Mouse (Mus musculus): ENCODE data around the gene Ppfia1. TPM values are rescaled to one million over a fixed set of nuclear protein-coding genes. Genes with fewer than 3 reads are reported as not detected.

The Ppfia1 gene
- polyA plus RNA-seq (2014; fragmentation: Nextera tagmentation; extraction: Ambion mirVana), result 38.1 and 38.5 TPM in 2 replicates

DNA sequence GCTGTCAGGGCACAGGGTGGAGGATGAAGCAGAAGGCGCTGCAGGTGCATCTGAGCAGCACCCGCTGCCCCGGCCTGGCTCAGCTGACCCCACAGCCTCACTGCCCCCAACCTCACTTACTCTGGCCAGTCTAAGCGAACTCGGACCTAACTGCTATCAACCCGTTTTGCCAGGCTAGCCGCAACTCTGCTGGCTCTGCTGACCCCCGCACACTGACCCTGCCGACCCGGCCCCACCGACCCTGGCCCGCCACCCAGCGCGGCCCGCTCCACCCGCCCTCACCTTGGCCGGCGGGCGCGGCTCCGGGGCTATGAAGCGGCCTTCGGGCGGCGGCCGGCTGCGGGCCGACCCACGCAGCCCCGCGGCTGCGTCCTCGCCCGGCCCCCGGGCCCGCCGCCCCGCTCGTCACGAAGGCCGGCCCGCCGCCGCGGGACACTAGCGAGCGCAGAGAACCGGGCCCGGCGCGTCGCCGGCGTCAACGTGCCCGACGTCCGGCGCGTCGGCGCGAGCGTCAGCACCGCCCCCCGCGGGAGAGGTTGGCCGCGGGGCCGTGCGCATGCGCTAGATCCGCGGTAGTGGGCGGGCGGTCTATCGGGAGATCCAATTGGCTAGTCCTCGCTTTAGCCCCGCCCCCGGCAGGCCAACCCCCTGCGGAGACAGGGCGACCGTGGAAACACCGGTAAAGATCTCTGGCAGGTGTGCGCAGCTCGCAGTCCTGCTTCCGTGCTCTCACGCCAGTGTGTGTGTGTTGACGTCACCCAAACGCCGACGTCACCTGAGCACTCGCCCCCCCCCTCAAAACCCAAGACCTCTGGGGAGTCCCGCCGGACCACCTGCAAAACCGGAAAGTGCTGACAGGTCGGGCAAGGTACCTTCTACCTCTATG, at the start of gene Ppfia1:
Ppfia1 (minus strand) TSS at position 493 of the 886 bp plus-strand sequence.
- H3K4me1 ChIP-seq (replicated peaks; ENCODE audit: control insufficient read depth, insufficient read depth, low read length), result peaks cover 7% of the 10 kb centered on the region; the same call in 1 of the 2 replicates
- H3K9ac ChIP-seq (ENCODE audit: low read depth, low read length), result peak within 1 kb of the TSS; percentile 91
- peak within 1 kb of the TSS; percentile 85 for H3K4me3 ChIP-seq (ENCODE audit: low read depth, low read length)
- ATAC-seq (ENCODE audit: low FRiP score) (peak; percentile 92), DNase-seq (ENCODE audit: low spot score) (peak; percentile 99)
- WGBS, result under 1% methylated on average over 78 of the region's 97 CpGs
- H3K27me3 ChIP-seq (ENCODE audit: control insufficient read depth, insufficient read depth, low read length), result no peaks in the 10 kb centered on the region; the same call in 1 of the 2 replicates
- H3K27ac ChIP-seq (ENCODE audit: low read depth, low read length), result peak within 1 kb of the TSS; percentile 30; the same call in 1 of the 2 replicates
- no peaks in the 10 kb centered on the region for H3K9me3 ChIP-seq (ENCODE audit: control insufficient read depth, low read length)
- H3K4me2 ChIP-seq (replicated peaks; ENCODE audit: low read depth, low read length), result peak within 1 kb of the TSS; percentile 78
- no peaks in the 10 kb centered on the region for H3K36me3 ChIP-seq (ENCODE audit: control insufficient read depth, insufficient read depth, low read length)

GRCm38 (mm10) chr7:144600333-144600900, 46.9 kb upstream of the Ppfia1 start:
- H3K4me3 ChIP-seq (ENCODE audit: low read depth, low read length), result no peak overlapping the region
- H3K9ac ChIP-seq (ENCODE audit: low read depth, low read length), result no peak overlapping the region
- 0 out of 2 replicates have a peak, but pooled peaks cover 4% of the 10 kb centered on the region for H3K4me1 ChIP-seq (replicated peaks; ENCODE audit: control insufficient read depth, insufficient read depth, low read length)
- 25% methylated on average over 6 of the region's 6 CpGs for WGBS
- no peaks in the 10 kb centered on the region for H3K9me3 ChIP-seq (ENCODE audit: control insufficient read depth, low read length)
- no peak overlapping the region for H3K4me2 ChIP-seq (replicated peaks; ENCODE audit: low read depth, low read length)
- H3K27me3 ChIP-seq (ENCODE audit: control insufficient read depth, insufficient read depth, low read length), result 0 out of 2 replicates have a peak, but pooled peaks cover 2% of the 10 kb centered on the region
- no peak overlapping the region for H3K27ac ChIP-seq (ENCODE audit: low read depth, low read length)
- DNase-seq (ENCODE audit: low spot score) (peak; percentile 19), ATAC-seq (ENCODE audit: low FRiP score) (no peak)
- no peaks in the 10 kb centered on the region for H3K36me3 ChIP-seq (ENCODE audit: control insufficient read depth, insufficient read depth, low read length)

GRCm38 (mm10) chr7:144589508-144589907, 36.0 kb upstream of the Ppfia1 start:
- no peak overlapping the region for H3K4me2 ChIP-seq (replicated peaks; ENCODE audit: low read depth, low read length)
- no peaks in the 10 kb centered on the region for H3K4me1 ChIP-seq (replicated peaks; ENCODE audit: control insufficient read depth, insufficient read depth, low read length)
- H3K27me3 ChIP-seq (ENCODE audit: control insufficient read depth, insufficient read depth, low read length), result no peaks in the 10 kb centered on the region
- H3K4me3 ChIP-seq (ENCODE audit: low read depth, low read length), result no peak overlapping the region
- no peak overlapping the region for H3K9ac ChIP-seq (ENCODE audit: low read depth, low read length)
- H3K27ac ChIP-seq (ENCODE audit: low read depth, low read length), result no peak overlapping the region
- H3K9me3 ChIP-seq (ENCODE audit: control insufficient read depth, low read length), result no peaks in the 10 kb centered on the region
- no peaks in the 10 kb centered on the region for H3K36me3 ChIP-seq (ENCODE audit: control insufficient read depth, insufficient read depth, low read length)
- peak; percentile 26 for DNase-seq (ENCODE audit: low spot score)
- 82% methylated on average over 3 of the region's 3 CpGs for WGBS
- no peak for ATAC-seq (ENCODE audit: low FRiP score)

DNA sequence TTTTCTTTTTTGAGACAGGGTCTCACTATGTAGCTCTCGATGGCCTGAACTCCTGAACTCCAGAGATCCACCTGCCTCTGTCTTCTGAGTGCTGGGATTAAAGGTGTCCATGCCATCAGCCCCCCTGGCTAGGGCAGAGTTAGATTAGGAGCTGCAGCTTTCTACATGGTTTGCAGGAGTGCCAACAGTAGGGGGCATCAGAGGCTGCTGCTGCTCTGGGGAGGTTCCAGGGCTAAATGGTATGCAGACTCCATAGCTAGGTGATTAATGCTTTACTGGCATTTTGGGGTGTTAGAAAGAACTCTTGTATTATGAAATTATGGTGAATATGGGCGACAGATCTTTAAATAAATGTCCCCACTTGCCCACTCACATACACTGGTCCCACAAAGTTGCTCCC, 33.8 kb upstream of the Ppfia1 start:
- Histone ChIP-seq H3K9me3 (ENCODE audit: control insufficient read depth, low read length) (no peaks in the 10 kb centered on the region), H3K4me3 (ENCODE audit: low read depth, low read length) (no peak overlapping the region), H3K4me2 (replicated peaks; ENCODE audit: low read depth, low read length) (no peak overlapping the region), H3K27me3 (ENCODE audit: control insufficient read depth, insufficient read depth, low read length) (no peaks in the 10 kb centered on the region; the same call in 1 of the 2 replicates), H3K4me1 (replicated peaks; ENCODE audit: control insufficient read depth, insufficient read depth, low read length) (no peaks in the 10 kb centered on the region), H3K27ac (ENCODE audit: low read depth, low read length) (no peak overlapping the region), H3K9ac (ENCODE audit: low read depth, low read length) (no peak overlapping the region), H3K36me3 (ENCODE audit: control insufficient read depth, insufficient read depth, low read length) (no peaks in the 10 kb centered on the region)
- WGBS, result 38% methylated on average over 2 of the region's 2 CpGs
- DNase-seq (ENCODE audit: low spot score), result peak; percentile 59
- ATAC-seq (ENCODE audit: low FRiP score), result no peak

- Histone ChIP-seq H3K4me2 (replicated peaks; ENCODE audit: low read depth, low read length) (no peak overlapping the region), H3K27me3 (ENCODE audit: control insufficient read depth, insufficient read depth, low read length) (no peaks in the 10 kb centered on the region; the same call in 1 of the 2 replicates), H3K9me3 (ENCODE audit: control insufficient read depth, low read length) (no peaks in the 10 kb centered on the region), H3K4me1 (replicated peaks; ENCODE audit: control insufficient read depth, insufficient read depth, low read length) (peaks cover 6% of the 10 kb centered on the region; the same call in 1 of the 2 replicates), H3K4me3 (ENCODE audit: low read depth, low read length) (no peak overlapping the region), H3K27ac (ENCODE audit: low read depth, low read length) (no peak overlapping the region), H3K36me3 (ENCODE audit: control insufficient read depth, insufficient read depth, low read length) (no peaks in the 10 kb centered on the region), H3K9ac (ENCODE audit: low read depth, low read length) (no peak overlapping the region)
- DNase-seq (ENCODE audit: low spot score), result peak; percentile 89
- 18% methylated on average over 6 of the region's 6 CpGs for WGBS
- ATAC-seq (ENCODE audit: low FRiP score), result no peak
Measured at GRCm38 (mm10) chr7:144585648-144586047, 32.1 kb upstream of the Ppfia1 start.

DNA sequence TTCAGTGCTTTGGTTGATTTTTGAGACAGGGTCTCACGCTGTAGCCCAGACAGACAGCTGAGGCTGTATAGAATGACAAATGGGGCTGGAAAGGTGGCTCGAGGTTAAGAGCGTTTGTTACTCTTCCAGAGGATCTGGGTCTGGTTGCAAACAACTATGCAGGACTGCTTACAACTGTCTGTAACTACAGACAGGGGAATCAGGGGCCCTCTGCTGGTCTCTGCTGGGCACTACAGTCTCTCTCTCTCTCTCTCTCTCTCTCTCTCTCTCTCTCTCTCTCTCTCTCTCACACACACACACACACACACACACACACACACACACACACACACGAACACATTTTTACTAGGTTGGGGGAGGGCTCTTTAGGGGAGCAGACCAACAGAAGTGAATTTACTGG, 30.1 kb upstream of the Ppfia1 start:
- Histone ChIP-seq H3K27ac (ENCODE audit: low read depth, low read length) (no peak overlapping the region), H3K36me3 (ENCODE audit: control insufficient read depth, insufficient read depth, low read length) (no peaks in the 10 kb centered on the region), H3K9ac (ENCODE audit: low read depth, low read length) (no peak overlapping the region), H3K4me1 (replicated peaks; ENCODE audit: control insufficient read depth, insufficient read depth, low read length) (peaks cover 6% of the 10 kb centered on the region; the same call in 1 of the 2 replicates), H3K4me3 (ENCODE audit: low read depth, low read length) (no peak overlapping the region), H3K9me3 (ENCODE audit: control insufficient read depth, low read length) (no peaks in the 10 kb centered on the region), H3K4me2 (replicated peaks; ENCODE audit: low read depth, low read length) (no peak overlapping the region), H3K27me3 (ENCODE audit: control insufficient read depth, insufficient read depth, low read length) (no peaks in the 10 kb centered on the region; the same call in 1 of the 2 replicates)
- DNase-seq (ENCODE audit: low spot score), result peak; percentile 72
- no peak for ATAC-seq (ENCODE audit: low FRiP score)
- WGBS, result 3% methylated on average over 4 of the region's 4 CpGs

- H3K9ac ChIP-seq (ENCODE audit: low read depth, low read length), result peak within 1 kb of the TSS; percentile 67
- DNase-seq (ENCODE audit: low spot score), result peak; percentile 96
- H3K4me3 ChIP-seq (ENCODE audit: low read depth, low read length), result peak within 1 kb of the TSS; percentile 69
- H3K4me2 ChIP-seq (replicated peaks; ENCODE audit: low read depth, low read length), result peak within 1 kb of the TSS; percentile 62
- H3K27ac ChIP-seq (ENCODE audit: low read depth, low read length), result peak within 1 kb of the TSS; percentile 70
- no peaks in the 10 kb centered on the region for H3K9me3 ChIP-seq (ENCODE audit: control insufficient read depth, low read length)
- H3K27me3 ChIP-seq (ENCODE audit: control insufficient read depth, insufficient read depth, low read length), result no peaks in the 10 kb centered on the region; the same call in 1 of the 2 replicates
- H3K36me3 ChIP-seq (ENCODE audit: control insufficient read depth, insufficient read depth, low read length), result no peaks in the 10 kb centered on the region
- ATAC-seq (ENCODE audit: low FRiP score), result peak; percentile 84
- peaks cover 6% of the 10 kb centered on the region; the same call in 1 of the 2 replicates for H3K4me1 ChIP-seq (replicated peaks; ENCODE audit: control insufficient read depth, insufficient read depth, low read length)
- WGBS, result 2% methylated on average over 34 of the region's 34 CpGs
Measured at GRCm38 (mm10) chr7:144582284-144582980, 28.9 kb upstream of the Ppfia1 start, which contains the start of gene Fadd. TSS of gene Fadd (minus strand) at chr7:144582463.

DNA sequence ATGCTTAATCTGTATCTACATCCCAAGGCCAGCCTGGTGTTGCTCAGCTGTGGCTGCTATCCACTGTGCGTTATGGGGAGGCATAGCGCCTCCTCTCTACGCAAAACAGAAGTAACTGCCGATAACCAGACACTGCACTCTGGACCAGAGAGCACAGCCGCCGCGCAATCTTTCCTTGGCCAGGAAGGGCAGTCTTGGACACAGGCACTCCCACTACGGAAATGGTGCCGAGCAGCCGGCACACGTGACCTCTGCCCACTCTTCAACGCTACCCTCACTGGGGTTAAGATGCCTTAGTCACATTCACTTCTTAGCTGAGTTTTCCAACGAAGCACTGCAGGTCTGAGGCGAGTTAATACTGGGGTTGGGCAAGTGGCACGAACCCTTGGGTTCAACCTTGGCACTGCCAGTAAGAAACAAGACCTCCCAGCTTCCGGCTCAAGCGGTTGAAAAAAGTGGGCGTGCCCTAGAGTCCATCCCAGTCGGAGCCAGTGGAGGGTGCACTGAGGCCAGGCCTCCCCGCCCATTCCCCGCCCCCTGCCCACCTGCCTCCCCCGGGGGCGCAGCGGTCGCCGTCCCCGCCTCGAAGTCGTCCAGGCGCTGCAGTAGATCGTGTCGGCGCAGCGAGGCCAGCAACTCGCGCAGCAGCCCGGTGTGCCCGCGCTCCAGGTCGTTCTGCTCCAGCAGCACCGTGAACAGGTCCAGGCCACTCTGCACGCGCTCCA, 28.2 kb upstream of the Ppfia1 start:
- Histone ChIP-seq H3K36me3 (ENCODE audit: control insufficient read depth, insufficient read depth, low read length) (no peaks in the 10 kb centered on the region), H3K9me3 (ENCODE audit: control insufficient read depth, low read length) (no peaks in the 10 kb centered on the region), H3K27ac (ENCODE audit: low read depth, low read length) (peak overlapping the region; percentile 70), H3K4me1 (replicated peaks; ENCODE audit: control insufficient read depth, insufficient read depth, low read length) (peaks cover 6% of the 10 kb centered on the region; the same call in 1 of the 2 replicates), H3K4me2 (replicated peaks; ENCODE audit: low read depth, low read length) (peak overlapping the region; percentile 62), H3K9ac (ENCODE audit: low read depth, low read length) (peak overlapping the region; percentile 67), H3K27me3 (ENCODE audit: control insufficient read depth, insufficient read depth, low read length) (no peaks in the 10 kb centered on the region; the same call in 1 of the 2 replicates), H3K4me3 (ENCODE audit: low read depth, low read length) (peak overlapping the region; percentile 69)
- DNase-seq (ENCODE audit: low spot score), result peak; percentile 86
- 1% methylated on average over 43 of the region's 43 CpGs for WGBS
- ATAC-seq (ENCODE audit: low FRiP score), result peak; percentile 91
